Mouse (Mus musculus) E14TG2a.4 (cell line): Measurements from ENCODE around the gene Ptprm.

Experiments
- CTCF ChIP-seq: conservative IDR thresholded peaks from 2 replicates; pipeline ENCODE4 v1.5.1; 2014; ENCODE audit warnings: low read length
- POU5F1 ChIP-seq: IDR thresholded peaks from 2 replicates; pipeline ENCODE4 v1.6.1; 2014; ENCODE audit warnings: low read length, borderline replicate concordance

GRCm38 (mm10) chr17:67008137-67008536 lies 346.1 kb downstream of the Ptprm start:
- TF ChIP-seq CTCF (no peak), POU5F1 (no peak)
